Mouse (Mus musculus): ENCODE results near the gene Actr1a. TPM values are rescaled to one million over a fixed set of nuclear protein-coding genes. Genes with fewer than 3 reads are reported as not detected.

The Actr1a gene
- polyA plus RNA-seq, 1 experiment from 2014 or later: 48.6 TPM

DNA sequence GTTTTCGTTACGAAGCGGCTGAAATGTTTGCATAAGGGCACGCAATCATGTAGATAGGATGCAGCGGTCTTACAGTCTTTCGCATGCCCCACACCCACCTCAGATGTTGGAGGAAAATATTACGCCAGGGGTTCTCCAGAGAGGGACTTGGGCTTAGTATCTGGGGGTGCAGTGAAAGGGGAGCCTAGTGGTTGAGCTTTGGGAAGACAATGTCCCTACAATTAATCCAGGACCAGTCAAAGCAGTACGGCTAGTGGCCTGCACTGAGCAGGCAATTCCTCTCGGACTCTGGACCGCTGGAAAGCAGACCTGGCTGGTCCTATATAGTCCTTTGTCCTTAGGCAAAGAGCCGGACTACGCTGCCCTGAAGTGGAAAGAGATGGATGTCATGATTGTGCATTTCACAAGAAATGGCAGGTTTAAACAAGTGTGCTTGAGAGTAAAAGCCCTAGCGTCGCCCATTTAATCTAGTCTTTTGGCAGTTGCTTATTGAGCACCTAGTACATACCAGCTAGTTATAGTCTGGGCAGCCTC is 68.0 kb downstream of the Actr1a start:
- Histone ChIP-seq H3K4me3 (ENCODE audit: low read depth, low read length) (peak overlapping the region; percentile 69), H3K9ac (ENCODE audit: low read depth, low read length) (peak overlapping the region; percentile 68; the same call in 1 of the 2 replicates), H3K36me3 (ENCODE audit: control insufficient read depth, insufficient read depth) (0 out of 2 replicates have a peak, but pooled peaks cover 3% of the 10 kb centered on the region), H3K27me3 (ENCODE audit: control insufficient read depth, insufficient read depth, low read depth, low read length) (peaks cover 51% of the 10 kb centered on the region), H3K9me3 (replicated peaks; ENCODE audit: control insufficient read depth, low read length) (no peaks in the 10 kb centered on the region), H3K4me1 (ENCODE audit: control insufficient read depth, low read depth, low read length) (peaks cover 33% of the 10 kb centered on the region), H3K27ac (ENCODE audit: low read length) (peak overlapping the region; percentile 83), H3K4me2 (ENCODE audit: low read depth, low read length) (peak overlapping the region; percentile 100)
- 21% methylated on average over 14 of the region's 14 CpGs for WGBS (ENCODE audit: insufficient replicate concordance)
- ATAC-seq (ENCODE audit: low read depth): no peak

MicroRNAs within 50 kb of the gene (microRNA counts, 519-probe panel; counts per million panel counts)
- 2,625 counts per million, percentile 72 among the panel's probes with 10 or more counts for microRNA mmu-miR-146b

Small RNAs within 50 kb of the gene (microRNA-seq; reads per million reads assigned to microRNA genes)
- gene Mir146b: 2.5 reads per million, percentile 4 among the genes with 10 or more reads in this experiment

Other genes with a start within 250 kb of the Actr1a start
- gene Pitx3, start 247.4 kb downstream of the Actr1a start, polyA plus RNA-seq (2015; fragmentation: Nextera tagmentation; extraction: Ambion mirVana): 0.14 TPM in 1 of 2 replicates, not detected in the other
- 14.8 and 15.3 TPM in 2 replicates for gene Gbf1, start 243.2 kb downstream of the Actr1a start, polyA plus RNA-seq (2015; fragmentation: Nextera tagmentation; extraction: Ambion mirVana)
- gene Nfkb2, start 91.4 kb downstream of the Actr1a start, polyA plus RNA-seq (2015; fragmentation: Nextera tagmentation; extraction: Ambion mirVana): 3.0 and 3.8 TPM in 2 replicates
- gene Psd, start 68.6 kb downstream of the Actr1a start, polyA plus RNA-seq (2015; fragmentation: Nextera tagmentation; extraction: Ambion mirVana): 3.3 TPM in 2 replicates
- 11.1 and 11.6 TPM in 2 replicates for gene Fbxl15, start 67.6 kb downstream of the Actr1a start, polyA plus RNA-seq (2015; fragmentation: Nextera tagmentation; extraction: Ambion mirVana)
- gene Cuedc2, start 57.0 kb downstream of the Actr1a start, polyA plus RNA-seq (2015; fragmentation: Nextera tagmentation; extraction: Ambion mirVana): 67.3 and 67.6 TPM in 2 replicates
- 11.2 and 13.8 TPM in 2 replicates for gene Mfsd13a, start 54.6 kb downstream of the Actr1a start, polyA plus RNA-seq (2015; fragmentation: Nextera tagmentation; extraction: Ambion mirVana)
- gene 2310034G01Rik, start 45.4 kb downstream of the Actr1a start, polyA plus RNA-seq (2015; fragmentation: Nextera tagmentation; extraction: Ambion mirVana): 0.36 and 0.40 TPM in 2 replicates
- gene Sufu, start 1.1 kb upstream of the Actr1a start, polyA plus RNA-seq (2015; fragmentation: Nextera tagmentation; extraction: Ambion mirVana): 5.0 and 5.7 TPM in 2 replicates
- 7.7 and 10.5 TPM in 2 replicates for gene Trim8, start 106.0 kb upstream of the Actr1a start, polyA plus RNA-seq (2015; fragmentation: Nextera tagmentation; extraction: Ambion mirVana)
- 23.6 and 27.1 TPM in 2 replicates for gene Arl3, start 177.4 kb upstream of the Actr1a start, polyA plus RNA-seq (2015; fragmentation: Nextera tagmentation; extraction: Ambion mirVana)
- 33.4 and 37.6 TPM in 2 replicates for gene Sfxn2, start 177.6 kb upstream of the Actr1a start, polyA plus RNA-seq (2015; fragmentation: Nextera tagmentation; extraction: Ambion mirVana)
- 24.8 and 31.5 TPM in 2 replicates for gene Wbp1l, start 203.3 kb upstream of the Actr1a start, polyA plus RNA-seq (2015; fragmentation: Nextera tagmentation; extraction: Ambion mirVana)